Mouse (Mus musculus): ENCODE measurements around the gene Abcb5.

Abcb5 gene

DNA sequence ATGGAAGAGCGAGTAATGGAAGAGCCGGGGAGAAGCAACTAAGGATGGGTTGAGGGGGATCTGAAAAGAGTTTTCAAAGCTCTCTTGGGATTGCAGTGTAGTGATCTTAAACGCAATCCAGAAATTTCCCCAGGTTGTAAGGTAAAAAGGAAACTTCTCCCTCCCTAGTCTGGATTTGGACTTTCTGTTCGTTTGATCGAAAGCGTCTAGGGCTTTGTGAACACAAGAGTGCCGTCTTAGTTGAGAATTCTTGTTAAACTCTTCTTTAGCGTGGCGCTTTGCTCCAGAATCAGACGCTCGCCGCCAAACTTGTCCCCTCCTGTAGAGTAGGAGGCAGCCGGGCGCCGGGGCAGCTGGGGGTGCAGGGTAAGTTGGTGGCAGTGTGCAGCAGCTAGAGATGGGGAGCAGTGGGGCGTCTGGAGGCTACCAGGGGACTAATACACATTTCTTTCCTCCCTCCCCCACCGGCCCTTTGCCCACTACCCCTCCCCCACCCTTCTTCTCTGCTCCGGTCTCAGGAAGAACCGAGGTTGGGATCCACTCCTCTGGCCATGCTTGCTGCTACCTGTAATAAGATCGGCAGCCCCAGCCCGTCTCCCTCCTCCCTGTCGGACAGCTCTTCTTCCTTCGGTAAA lies 118.2 kb downstream of the Abcb5 start:
- DNase-seq: no peak

DNA sequence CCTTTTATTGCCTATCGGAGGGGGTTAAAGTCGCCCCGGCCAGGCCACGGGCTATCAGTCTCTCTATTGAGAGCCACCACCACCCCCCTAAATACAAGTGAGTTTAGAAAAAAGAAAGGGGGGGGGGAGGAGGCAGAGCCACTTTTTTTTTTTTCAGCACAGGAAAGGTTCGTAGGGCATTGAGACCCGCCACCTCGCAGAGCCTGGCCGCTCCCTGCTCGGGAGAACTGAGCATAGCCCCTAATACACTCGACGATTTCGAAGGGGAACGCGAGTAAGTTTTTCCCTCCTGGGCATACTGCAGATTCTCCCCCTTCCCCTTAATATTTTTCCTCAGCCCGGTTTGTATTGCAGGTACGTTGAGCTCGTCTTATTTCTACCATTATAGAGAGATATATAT lies 118.8 kb downstream of the Abcb5 start:
- DNase-seq: no peak

DNA sequence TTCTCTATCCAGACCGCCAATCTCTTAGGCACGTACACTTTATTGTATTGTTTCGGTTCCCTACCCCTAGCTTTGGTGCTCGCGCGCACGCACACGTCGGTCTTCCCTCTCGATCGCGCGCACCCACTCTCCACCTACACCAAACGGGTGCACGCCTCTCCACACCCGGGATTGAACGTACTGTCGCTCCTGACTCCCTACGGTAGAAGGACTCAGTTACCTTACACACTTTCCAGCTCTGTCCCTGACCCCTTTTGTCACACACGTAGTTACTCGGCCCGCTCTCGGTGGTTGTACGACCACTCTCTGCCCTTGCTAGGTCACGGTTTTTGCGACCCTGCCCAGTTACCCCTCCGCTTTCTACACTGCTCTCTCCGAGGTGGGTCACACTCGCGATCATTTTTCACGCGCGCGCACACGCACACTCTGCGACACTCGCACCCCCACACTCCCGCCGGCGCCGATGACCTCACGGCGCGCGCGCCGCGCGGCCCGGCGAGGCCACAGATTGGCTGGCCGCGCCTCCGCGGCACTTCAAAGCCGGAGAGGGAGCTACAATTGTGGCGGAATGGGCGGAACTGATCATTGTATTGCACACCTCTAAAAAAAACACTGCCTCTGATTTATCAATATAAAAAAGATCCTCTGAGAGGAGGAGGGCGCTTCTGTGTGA lies 119.4 kb downstream of the Abcb5 start:
- DNase-seq: no peak

DNA sequence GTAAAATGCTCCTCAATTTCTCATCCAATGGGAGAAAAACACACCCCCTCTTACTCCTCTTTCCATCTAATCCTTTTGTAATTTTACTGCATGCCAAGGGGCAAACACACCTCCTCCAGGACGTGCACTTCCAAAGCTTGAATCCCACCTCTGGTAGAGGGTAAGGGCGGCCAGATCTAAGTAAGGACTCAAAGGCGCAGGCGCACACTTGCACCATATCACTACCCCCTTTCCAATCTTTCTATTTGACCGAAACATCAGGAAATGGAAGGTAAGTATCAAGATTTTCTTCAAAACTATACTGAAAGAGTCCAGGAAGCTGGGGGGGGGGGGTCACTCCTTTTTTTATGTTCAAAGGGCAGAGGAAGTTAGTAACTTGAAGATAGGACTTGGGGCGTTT lies 120.0 kb downstream of the Abcb5 start, which contains the start of gene Sp8:
Gene Sp8 (plus strand): TSS at position 109 of the 400 bp plus-strand sequence.
- no peak for DNase-seq

DNA sequence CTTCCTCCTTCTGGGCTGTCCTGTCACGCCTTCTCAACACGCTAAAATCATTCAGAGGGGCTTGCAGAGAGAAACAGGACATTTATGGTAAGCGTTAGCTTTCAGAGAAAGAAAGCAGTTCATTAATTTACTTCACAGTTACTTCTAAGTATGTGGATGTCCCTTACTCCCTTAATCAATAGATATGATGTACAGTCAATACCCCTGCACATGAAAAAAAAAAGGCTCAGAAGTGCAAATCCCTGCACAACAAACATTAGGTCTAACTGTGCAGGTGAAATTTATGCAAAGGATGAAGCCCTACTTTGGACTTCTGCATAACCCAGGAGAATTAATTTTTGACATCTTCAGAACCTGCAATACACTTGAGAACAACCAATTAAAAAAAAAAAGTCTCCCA lies 120.9 kb downstream of the Abcb5 start:
- no peak for DNase-seq

DNA sequence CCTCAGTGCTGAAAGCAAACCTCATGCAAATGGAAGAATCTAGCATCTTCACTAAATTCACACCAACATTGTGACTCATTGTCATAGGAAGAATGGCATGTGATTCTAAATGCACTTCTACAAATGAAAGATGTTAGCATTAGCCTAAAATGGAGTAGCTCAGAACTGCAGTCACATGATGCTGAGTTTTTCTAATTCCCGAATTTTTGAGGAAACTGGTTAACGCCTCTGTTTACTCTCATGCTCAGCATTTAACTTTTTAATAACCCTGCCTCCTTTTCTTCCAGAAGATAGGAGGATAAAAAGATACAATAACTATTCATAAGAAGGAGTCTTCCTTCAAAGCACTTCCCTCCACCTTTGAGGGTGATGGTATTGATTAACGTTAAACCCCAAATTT lies 121.4 kb downstream of the Abcb5 start:
- no peak for DNase-seq

DNA sequence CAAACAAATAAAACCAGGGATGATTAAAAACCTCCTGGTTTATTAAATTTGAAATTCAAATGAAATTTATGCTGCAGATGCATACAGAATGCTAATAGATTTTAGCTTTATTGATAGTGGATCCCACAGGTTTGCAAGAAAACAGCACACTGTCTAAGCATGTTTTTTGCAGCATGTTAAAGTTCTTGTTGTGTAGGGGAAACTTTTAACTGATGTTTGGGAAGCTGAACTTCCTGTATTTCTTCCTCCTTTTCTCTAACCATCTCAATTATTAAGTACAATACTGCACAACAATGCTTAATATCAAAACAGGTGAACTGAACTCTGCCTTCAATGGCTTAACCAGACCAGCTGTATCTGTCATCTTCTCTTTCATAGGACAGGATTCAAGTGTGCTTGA lies 122.1 kb downstream of the Abcb5 start:
- DNase-seq: no peak

DNA sequence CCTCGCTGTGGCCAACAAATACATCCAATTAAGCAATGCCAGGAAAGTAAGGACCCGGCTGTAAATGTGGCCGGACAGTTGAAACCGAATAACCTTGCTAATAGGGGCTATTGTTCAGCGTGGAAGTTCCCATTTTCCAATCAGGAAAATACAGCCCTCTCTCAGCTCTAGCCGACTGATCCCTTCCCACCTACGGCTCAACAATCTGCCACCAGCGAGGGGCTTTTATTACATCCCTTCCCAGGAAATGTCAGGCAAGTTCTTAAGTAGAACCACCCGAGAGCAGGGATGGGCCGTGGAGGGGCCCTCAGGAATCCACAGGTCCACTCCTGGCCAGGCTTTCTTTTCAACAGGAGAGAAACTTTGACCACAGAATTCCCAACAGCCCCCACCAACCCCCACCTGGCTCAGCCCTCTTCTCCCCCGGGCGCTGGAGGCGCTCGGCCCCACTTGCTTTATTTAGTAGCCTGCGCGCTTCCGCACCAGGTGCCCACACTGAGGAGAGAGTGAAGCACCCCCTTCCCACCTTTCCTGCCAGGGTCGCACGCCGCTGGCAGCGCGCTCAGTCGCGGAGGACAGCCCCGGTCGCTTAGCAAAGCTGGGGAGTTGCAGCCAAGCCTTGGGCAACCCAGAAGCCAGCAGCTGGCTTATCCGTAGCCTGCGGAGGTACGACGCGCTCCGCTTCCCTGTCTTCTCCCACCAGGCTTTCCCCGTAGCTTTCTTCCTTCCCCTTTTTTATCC lies 123.4 kb downstream of the Abcb5 start:
- no peak for DNase-seq

DNA sequence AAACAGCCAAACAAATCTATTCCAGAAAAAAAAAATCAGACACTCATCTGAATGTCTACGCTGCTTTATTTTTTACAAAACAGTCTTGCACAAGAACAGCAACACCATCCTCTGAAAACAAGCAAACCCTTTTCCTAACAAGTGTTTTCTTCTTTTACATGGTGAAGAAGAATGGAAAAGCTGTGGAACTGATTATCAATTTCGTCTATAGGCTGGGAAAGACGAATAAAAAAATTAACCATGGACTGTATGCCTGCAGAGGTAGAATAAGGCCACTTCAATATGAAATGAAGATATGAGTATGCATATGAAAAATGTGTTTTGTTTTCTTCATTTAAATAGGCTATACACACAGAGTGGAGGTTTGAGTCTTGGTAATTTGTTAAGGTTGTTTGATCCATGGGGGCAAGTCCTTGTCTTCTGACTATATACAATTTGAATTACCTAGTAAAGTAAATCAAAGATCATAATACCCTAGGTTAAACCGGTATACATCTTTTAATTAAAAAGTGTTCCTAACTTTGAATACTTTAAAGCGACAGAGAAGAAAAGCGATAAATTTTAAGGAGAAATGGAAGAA lies 124.2 kb downstream of the Abcb5 start:
- DNase-seq: no peak

DNA sequence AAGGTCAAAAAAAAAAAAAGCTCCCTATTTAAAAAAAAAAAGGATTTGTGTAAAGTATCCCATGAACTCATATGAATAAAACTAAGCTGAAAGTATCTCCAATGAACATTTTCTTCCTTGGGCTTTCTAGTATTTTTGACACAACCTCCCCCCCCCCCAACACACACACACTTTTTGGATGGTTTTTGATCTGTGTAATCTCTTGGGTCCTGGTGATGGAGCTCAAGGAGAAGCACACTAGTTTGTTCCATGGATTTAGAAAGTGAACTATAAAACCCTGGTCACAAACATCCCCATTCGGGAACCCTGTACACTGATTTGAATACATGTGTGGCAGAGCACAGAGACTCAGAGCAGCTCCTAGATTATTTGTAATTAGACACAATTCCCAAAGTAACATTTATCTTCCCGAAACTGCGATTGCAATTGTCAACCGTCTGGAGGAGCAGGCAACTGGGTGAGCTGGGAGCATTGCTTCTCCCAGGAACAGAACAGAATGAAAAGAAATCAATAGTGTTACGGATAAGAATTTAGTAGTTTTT lies 124.8 kb downstream of the Abcb5 start:
- DNase-seq: no peak

DNA sequence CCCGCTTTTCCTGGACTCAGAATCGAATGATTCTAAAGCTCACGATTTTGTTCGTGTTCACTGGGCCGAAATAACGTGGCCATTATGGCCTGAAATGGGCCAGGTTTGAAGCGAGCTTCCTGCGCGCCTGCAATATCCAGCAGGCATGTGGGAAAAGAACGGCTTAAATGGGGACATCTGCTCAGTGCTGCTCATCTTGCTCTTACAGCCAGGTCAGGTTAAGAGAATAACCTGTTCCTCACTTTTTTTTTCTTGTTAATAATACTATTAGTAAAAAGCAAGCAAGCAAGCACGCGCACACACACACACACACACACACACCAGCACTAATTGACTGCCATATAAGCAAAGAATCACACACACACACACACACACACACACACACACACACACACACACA lies 125.4 kb downstream of the Abcb5 start:
- DNase-seq: no peak

DNA sequence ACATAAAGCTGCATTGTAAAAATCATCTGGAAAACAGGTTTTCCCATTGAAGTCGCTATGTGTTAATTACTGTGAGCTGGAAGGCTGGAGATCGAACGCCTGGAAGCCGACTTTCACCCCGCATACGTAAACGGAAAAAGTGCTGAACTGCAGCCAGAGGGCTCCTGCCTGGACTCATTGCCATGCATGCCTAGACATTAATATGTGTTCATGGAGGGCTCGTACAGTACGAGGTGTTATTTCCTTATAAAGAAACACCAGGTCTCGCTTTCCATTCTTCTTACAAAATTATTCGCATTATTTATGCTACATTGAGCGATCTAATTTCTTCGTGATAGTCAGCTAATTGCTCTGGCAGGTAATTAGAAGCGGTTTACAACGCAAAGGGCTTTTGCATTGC lies 125.9 kb downstream of the Abcb5 start:
- DNase-seq: no peak

DNA sequence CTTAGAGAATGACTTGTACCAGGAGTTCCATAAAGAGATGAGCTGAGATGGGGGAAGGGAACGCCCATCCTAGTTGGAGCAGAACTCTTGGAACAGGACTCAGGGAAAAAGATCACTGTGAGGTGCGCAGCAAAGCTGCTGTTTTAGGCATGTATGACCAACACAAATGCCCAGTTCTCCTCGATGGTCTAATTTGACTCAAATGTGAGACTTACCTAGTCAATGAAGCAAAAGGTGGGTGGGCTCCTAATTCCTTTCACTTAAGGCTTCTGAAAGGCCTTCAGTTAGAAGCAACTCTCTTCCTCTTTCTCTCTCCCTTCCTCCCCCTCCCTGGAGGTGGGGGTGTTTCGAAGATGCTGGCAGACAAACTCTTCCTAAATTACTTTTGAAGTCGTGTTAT lies 126.8 kb downstream of the Abcb5 start:
- no peak for DNase-seq

DNA sequence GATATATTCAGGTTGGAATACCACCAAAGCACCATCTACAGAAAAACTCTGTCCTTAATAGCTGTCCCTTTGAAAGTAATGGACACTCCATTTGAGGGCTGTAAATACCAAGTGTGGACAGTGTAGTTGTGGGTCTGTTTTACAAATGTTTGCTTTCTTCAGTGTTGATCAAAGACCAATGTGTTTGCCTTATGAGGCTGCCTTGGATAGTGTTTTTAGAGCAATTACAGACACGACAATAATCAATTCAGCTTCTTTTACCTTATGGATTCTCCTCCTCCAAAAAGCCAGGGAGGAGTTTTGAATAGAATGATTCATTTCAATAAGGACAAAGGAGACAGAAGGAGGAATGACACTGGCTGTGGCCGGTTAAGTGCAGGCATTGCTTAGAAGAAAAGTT lies 128.0 kb downstream of the Abcb5 start:
- DNase-seq: no peak

DNA sequence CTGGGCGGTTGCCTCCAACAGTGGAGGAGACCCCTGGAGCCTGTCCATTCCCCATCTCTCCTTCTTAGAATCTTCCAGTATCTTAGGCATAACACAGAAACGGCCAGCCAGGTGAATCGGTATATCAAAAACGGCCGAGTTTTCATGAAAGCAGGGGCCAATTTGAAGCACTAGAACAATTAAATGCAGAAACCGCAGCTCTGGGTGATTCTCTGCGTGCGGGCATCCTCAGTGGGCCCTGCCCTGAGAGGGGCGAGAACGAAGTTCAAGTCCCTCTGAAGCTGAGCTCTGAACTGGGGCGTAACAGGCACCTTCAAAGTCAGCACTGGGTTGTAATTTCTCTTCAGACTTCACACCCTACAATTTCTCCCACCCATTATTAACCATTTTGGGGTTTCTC lies 128.9 kb downstream of the Abcb5 start:
- no peak for DNase-seq

DNA sequence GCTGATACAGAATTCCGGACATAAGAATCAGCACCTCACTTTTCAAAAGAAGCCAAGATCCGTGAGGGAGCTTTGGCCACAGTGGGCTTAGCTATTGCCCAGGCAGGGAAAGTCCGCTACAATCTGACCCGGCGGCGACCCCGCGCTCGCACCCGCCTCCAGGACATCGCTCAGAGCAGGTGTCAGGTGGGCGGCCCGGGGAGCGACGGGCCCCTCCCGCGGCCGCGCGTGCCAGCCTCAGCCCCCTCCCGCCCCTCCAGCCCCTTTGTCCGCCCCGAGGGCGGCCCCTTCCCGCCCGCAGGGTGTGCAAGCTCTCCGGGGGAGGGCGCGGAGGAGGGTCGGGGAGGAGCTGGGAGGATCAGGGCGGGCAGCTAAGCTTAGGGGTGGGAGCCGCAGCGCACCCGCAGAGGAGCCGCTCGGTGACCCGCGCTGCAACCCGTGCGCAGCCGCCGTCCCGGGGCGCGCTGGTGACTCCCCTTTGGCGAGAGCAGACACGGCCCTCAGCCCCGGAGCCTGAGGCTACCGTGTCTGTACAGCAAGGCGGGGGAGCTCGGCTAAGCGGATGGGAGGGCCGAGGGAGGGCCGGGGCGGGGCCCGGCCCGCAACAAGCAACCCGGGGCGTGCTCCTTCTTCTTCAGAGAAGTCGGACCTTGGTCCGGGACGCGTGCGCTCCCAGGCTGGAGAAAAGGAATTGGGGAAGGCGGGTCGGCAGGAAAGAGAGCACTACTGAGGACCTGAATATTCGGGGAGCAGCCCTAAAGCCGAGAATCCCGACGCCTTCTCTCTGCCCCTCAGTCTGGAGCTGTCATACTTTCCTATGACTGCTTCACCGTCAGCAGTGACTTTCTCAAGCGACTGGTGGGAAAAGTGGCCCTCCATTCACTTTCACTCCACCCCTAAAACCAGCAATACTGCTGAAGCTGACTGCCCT lies 129.5 kb downstream of the Abcb5 start:
- DNase-seq: peak; percentile 50

DNA sequence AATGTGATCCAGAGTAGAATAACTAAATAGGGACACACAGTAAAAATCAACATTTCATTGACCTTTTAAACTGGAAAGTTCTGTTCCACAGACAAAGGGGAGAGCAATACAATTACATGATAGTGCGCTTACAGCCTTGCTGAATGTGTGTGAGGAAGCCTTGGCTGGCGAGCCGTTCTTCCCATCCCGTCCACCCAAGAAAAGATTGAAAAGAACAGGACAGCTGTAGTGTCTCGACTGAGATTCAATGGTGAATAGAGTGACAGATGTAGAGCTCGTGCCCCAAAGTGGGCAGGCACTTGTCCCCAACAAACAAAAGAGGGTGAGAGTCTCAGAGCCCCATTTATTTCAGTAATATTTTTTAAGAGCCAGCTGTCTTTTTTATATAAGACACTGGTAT lies 136.3 kb downstream of the Abcb5 start:
- DNase-seq: no peak
